Mouse (Mus musculus) lung, postnatal 0 days (tissue): ENCODE measurements at regions not wholly inside any gene's neighbourhood (a gene's known extent, or its start where the extent isn't known, plus 50 kb on each side); places are given as distances from the start of the nearest gene placed in this dataset.

Source experiments
- CTCF ChIP-seq: IDR thresholded peaks from 2 replicates; pipeline ENCODE4 v1.5.1; 2016; ENCODE audit warnings: antibody characterized with exemption, mild to moderate bottlenecking
- EP300 ChIP-seq: IDR thresholded peaks from 2 replicates; pipeline ENCODE4 v1.6.1; 2016; ENCODE audit warnings: antibody characterized with exemption, mild to moderate bottlenecking, control low read depth

GRCm38 (mm10) chr13:111980205-111980595, 171.4 kb upstream of the Map3k1 start:
- TF ChIP-seq EP300: no peak
- TF ChIP-seq CTCF: no peak
